Mouse (Mus musculus) embryonic facial prominence, embryonic 13.5 days (tissue): ENCODE data around the gene Wnk2. TPM values are rescaled to one million over a fixed set of nuclear protein-coding genes. Genes with fewer than 3 reads are reported as not detected.

Experiments used
- ATAC-seq: fragments of 200-750 bp; cut with Nextera tagmentation; 2 replicates; pipeline ENCODE4 v1.8.0; 2017; ENCODE audit warnings: low read depth; ENCODE audit not compliant: insufficient number of reproducible peaks, insufficient read depth, low FRiP score, low TSS enrichment
- H3K27ac ChIP-seq: fragments of 300-500 bp; sonication (generic); 2 replicates; pipeline ENCODE4 v1.5.1; 2015; ENCODE audit warnings: moderate library complexity, mild to moderate bottlenecking, inconsistent platforms
- H3K27me3 ChIP-seq: fragments of 300-500 bp; sonication (generic); 2 replicates; pipeline ENCODE4 v1.6.1; 2015; ENCODE audit warnings: mild to moderate bottlenecking, inconsistent platforms
- H3K36me3 ChIP-seq: fragments of 300-500 bp; sonication (generic); 2 replicates; pipeline ENCODE4 v1.6.1; 2015; ENCODE audit warnings: mild to moderate bottlenecking, inconsistent platforms
- H3K4me1 ChIP-seq: fragments of 300-500 bp; sonication (generic); 2 replicates; pipeline ENCODE4 v1.6.1; 2015; ENCODE audit warnings: inconsistent platforms
- H3K4me2 ChIP-seq: fragments of 300-500 bp; sonication (generic); 2 replicates; pipeline ENCODE4 v1.6.1; 2015; ENCODE audit warnings: moderate library complexity, mild to moderate bottlenecking, inconsistent platforms
- H3K4me3 ChIP-seq: fragments of 300-500 bp; sonication (generic); 2 replicates; pipeline ENCODE4 v1.5.1; 2015; ENCODE audit warnings: mild to moderate bottlenecking, inconsistent platforms
- H3K9ac ChIP-seq: fragments of 300-500 bp; sonication (generic); 2 replicates; pipeline ENCODE4 v1.6.1; 2015; ENCODE audit warnings: mild to moderate bottlenecking, inconsistent platforms
- H3K9me3 ChIP-seq: fragments of 300-500 bp; sonication (generic); 2 replicates; pipeline ENCODE4 v1.6.1; 2016; ENCODE audit warnings: inconsistent platforms
- WGBS: fragments of 180-500 bp; shearing (Covaris S2); methylation state at CpG from one replicate; pipeline ENCODE4 v1.1.7; 2015; ENCODE audit warnings: mixed read lengths; 5-methylcytosine and 5-hydroxymethylcytosine counted together
- polyA plus RNA-seq: library from polyadenylated mRNA; unstranded; fragments of >200 nt; fragmentation: Nextera tagmentation; extraction: Ambion mirVana; gene quantifications from 2 replicates; pipeline ENCODE4 v1.2.1, GENCODE M21; 2015

The Wnk2 gene
- polyA plus RNA-seq, 1 experiment from 2014 or later: 2.5 TPM

DNA sequence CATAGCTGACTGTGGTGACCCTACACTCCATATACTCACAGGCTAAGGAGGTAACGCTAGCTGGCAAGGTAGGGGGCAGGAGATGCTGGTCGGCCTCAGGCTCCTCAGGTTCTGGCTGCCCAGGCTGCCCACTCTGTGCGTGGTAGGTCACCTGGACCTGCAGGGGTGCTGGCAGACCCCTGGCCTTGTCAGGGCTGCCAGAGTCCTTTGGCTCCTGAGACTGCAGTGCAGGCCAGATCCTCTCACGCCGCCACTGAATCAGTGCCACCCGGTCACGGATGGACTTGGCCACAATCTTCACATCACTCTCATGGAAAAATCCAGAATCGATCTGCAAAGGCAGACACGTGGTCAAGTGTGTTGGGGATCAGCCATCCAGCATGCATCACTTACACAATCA lies 62.6 kb downstream of the Wnk2 start:
- WGBS: 92% methylated on average over 9 of the region's 9 CpGs
- Histone ChIP-seq H3K4me3 (no peak overlapping the region), H3K9me3 (no peaks in the 10 kb centered on the region), H3K27ac (no peak overlapping the region), H3K4me2 (no peak overlapping the region), H3K36me3 (no peaks in the 10 kb centered on the region; the same call in 1 of the 2 replicates), H3K4me1 (peaks cover 3% of the 10 kb centered on the region; the same call in 1 of the 2 replicates), H3K27me3 (no peaks in the 10 kb centered on the region), H3K9ac (no peak overlapping the region)
- no peak for ATAC-seq

DNA sequence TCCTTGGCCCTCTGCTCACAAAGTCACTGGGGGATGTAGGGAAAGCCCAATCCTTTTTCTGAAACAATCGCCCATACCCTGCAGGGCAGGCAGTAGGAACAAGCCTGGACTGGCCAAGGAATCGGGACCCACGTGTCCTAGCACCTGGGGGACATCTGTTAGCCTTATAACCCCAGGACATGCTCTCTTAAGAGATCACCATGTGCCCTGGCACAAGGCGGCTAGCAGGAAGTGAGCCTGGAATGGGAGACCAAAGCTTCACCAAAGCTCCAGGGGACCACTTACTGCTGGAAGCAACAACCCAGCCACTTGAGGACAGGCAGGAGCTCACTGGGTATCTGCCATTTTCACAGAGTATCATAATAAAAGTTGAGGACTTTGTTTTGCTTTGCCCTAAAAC lies 63.0 kb downstream of the Wnk2 start:
- Histone ChIP-seq H3K4me1 (peaks cover 3% of the 10 kb centered on the region; the same call in 1 of the 2 replicates), H3K27me3 (no peaks in the 10 kb centered on the region), H3K4me3 (no peak overlapping the region), H3K27ac (no peak overlapping the region), H3K36me3 (no peaks in the 10 kb centered on the region; the same call in 1 of the 2 replicates), H3K4me2 (no peak overlapping the region), H3K9ac (no peak overlapping the region), H3K9me3 (no peaks in the 10 kb centered on the region)
- 67% methylated on average over 4 of the region's 4 CpGs for WGBS
- no peak for ATAC-seq

DNA sequence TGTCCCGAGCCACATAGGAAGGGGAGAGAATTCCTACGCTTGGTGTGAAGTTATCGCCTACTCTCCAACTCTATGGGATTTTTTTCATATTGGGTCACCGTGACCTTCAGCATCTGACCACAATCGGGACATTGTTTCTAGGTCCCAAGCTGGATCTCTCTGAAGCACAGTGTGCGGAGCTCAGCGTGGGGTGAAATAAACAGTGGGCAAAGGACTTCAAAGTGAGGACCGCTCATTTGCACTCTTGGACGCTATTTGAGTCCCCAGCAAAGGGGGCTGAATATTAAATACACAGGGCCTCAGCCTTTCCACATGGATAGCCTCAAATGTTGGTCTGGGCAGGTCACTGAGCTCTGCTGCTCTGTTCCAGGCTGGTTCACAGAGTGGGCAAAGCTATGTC lies 63.9 kb downstream of the Wnk2 start:
- no peak overlapping the region for H3K4me2 ChIP-seq
- no peak for ATAC-seq
- H3K4me1 ChIP-seq: peaks cover 3% of the 10 kb centered on the region; the same call in 1 of the 2 replicates
- H3K36me3 ChIP-seq: no peaks in the 10 kb centered on the region; the same call in 1 of the 2 replicates
- H3K27me3 ChIP-seq: no peaks in the 10 kb centered on the region
- no peak overlapping the region for H3K4me3 ChIP-seq
- no peaks in the 10 kb centered on the region for H3K9me3 ChIP-seq
- H3K27ac ChIP-seq: no peak overlapping the region
- WGBS: 84% methylated on average over 9 of the region's 9 CpGs
- H3K9ac ChIP-seq: no peak overlapping the region

DNA sequence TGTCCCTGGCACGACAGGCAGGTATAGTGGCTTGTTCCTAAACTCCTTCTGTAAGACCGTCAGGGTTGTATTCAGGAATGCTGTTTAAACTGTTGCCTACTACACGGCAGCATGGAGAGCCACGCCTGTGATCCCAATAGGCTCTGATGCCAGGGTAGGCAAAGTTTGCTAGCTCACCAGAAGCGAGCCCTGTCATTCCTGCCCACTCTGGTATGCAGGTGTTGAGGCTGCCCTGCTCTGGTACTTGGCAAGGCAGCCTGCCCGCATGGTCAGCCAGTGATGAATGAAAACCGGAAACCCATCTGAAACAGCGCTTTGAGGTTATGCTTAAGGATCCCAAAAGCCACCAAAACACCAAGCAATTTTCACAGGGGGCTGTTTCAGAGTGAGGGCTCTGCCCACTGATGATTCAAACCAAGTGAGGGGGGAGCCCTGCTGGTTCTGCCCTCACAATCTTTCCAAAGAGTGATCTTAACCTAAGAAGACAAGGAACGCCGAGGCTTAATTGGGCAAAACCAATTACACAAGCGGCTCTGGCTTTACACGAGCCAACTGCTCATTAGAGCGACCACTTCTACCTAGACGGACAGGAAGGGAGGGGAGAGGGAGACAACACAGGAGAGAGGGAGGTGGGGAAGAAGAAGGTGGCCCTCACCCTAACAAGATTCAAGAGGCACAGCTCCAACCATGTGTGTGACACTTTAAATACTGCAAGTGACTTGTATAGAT lies 65.5 kb downstream of the Wnk2 start:
- H3K27me3 ChIP-seq: no peaks in the 10 kb centered on the region
- no peak overlapping the region for H3K4me3 ChIP-seq
- 74% methylated on average over 14 of the region's 14 CpGs for WGBS
- H3K9me3 ChIP-seq: no peaks in the 10 kb centered on the region
- H3K9ac ChIP-seq: no peak overlapping the region
- H3K4me1 ChIP-seq: no peaks in the 10 kb centered on the region; the same call in 1 of the 2 replicates
- H3K27ac ChIP-seq: no peak overlapping the region
- no peak overlapping the region for H3K4me2 ChIP-seq
- H3K36me3 ChIP-seq: no peaks in the 10 kb centered on the region; the same call in 1 of the 2 replicates
- no peak for ATAC-seq

DNA sequence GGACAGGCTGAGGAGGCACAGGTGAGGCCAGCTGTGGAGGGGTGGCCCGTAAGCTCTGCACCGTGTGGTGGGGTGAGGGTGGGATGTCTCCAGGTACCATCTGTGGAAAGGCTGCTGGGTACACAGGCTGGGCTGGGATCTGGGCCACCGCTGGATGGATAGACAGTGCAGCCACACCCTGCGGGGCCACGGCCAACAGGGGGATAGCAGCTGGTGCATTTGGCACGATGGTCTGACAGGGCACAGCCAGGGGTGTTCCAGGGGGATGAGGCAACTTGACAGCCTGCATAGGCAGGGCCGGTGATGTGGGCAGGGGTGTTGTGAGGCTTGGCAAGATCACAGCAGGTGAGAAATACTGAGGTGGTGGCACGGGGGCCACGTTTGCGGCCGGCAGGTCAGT lies 71.6 kb downstream of the Wnk2 start:
- H3K4me3 ChIP-seq: no peak overlapping the region
- no peaks in the 10 kb centered on the region for H3K9me3 ChIP-seq
- H3K36me3 ChIP-seq: peaks cover 5% of the 10 kb centered on the region
- ATAC-seq: no peak
- no peak overlapping the region for H3K27ac ChIP-seq
- H3K9ac ChIP-seq: no peak overlapping the region
- WGBS: 88% methylated on average over 11 of the region's 11 CpGs
- no peaks in the 10 kb centered on the region for H3K27me3 ChIP-seq
- H3K4me1 ChIP-seq: no peaks in the 10 kb centered on the region
- no peak overlapping the region for H3K4me2 ChIP-seq

DNA sequence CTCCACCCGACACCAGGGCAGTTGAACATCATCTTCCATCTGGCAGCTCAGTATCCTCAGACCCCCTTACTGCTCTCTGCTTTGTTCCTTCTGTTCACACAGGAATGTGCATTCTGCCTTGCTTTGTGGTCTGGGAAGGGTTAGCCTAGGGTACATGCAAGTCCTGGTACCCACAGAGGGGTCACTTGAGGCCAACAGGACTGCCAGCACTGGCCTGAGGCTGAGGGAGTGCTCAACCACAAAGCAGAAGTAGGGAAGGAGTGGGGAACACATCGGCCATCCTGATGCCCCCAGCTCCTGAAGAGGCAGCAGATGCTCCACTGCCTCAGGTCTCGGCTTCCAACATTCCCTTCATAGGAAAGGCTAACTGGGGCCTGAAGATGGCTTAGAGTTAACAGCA lies 72.4 kb downstream of the Wnk2 start:
- WGBS: 86% methylated on average over 3 of the region's 3 CpGs
- no peak overlapping the region for H3K9ac ChIP-seq
- no peaks in the 10 kb centered on the region for H3K4me1 ChIP-seq
- no peak overlapping the region for H3K4me3 ChIP-seq
- H3K9me3 ChIP-seq: no peaks in the 10 kb centered on the region
- ATAC-seq: no peak
- H3K27me3 ChIP-seq: no peaks in the 10 kb centered on the region
- H3K36me3 ChIP-seq: peaks cover 5% of the 10 kb centered on the region
- H3K27ac ChIP-seq: no peak overlapping the region
- no peak overlapping the region for H3K4me2 ChIP-seq

DNA sequence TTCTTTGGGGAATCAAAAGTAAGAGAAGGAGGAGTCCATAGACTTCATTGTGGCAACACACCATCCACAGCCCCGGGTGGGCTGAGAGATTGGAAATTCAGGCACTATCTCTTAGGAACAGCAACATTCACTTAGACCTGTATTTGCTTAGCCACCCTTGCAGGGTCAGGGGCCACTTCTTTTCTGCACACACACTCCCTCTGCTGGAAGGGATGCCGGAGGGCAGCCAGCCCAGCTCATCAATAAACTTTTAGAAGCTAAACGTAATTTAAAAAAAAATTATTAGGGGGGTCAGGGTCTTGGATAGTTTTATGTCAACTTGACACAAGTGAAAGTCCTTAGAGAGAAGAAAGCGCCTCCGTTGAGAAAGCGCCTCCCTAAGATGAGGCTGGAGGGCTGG lies 74.5 kb downstream of the Wnk2 start:
- Histone ChIP-seq H3K4me2 (no peak overlapping the region), H3K4me1 (peaks cover 3% of the 10 kb centered on the region; the same call in 1 of the 2 replicates), H3K4me3 (no peak overlapping the region), H3K9me3 (no peaks in the 10 kb centered on the region), H3K36me3 (peaks cover 5% of the 10 kb centered on the region), H3K27ac (no peak overlapping the region), H3K27me3 (no peaks in the 10 kb centered on the region), H3K9ac (no peak overlapping the region)
- WGBS: 72% methylated on average over 6 of the region's 6 CpGs
- no peak for ATAC-seq

DNA sequence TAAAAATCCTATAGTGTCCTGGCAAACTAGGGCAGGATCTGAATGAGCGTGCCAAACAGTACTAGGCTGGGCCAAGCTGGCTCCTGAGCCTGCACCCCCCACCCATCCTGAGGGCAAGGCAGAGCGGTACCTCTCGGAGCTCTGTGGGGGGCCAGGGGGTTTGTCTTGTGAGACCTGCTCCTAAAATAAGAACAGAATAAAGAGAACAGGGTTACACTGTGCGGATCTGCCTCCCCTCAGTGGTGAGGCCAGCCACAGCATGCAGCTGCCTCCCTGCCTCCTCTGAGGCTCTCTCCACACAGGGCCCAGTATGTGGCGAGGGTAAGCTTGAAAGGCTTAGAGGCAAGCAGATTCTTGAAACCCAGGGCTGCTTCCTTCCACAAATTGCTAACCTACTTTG lies 76.0 kb downstream of the Wnk2 start:
- whole genome bisulfite sequencing: 63% methylated on average over 5 of the region's 5 CpGs
- H3K4me1 ChIP-seq: peaks cover 3% of the 10 kb centered on the region; the same call in 1 of the 2 replicates
- H3K27me3 ChIP-seq: no peaks in the 10 kb centered on the region
- H3K27ac ChIP-seq: no peak overlapping the region
- 0 out of 2 replicates have a peak overlapping the region, but pooled peaks have one; percentile 21 for H3K9ac ChIP-seq
- no peak for ATAC-seq
- H3K4me2 ChIP-seq: no peak overlapping the region
- H3K9me3 ChIP-seq: no peaks in the 10 kb centered on the region
- no peak overlapping the region for H3K4me3 ChIP-seq
- peaks cover 17% of the 10 kb centered on the region for H3K36me3 ChIP-seq

DNA sequence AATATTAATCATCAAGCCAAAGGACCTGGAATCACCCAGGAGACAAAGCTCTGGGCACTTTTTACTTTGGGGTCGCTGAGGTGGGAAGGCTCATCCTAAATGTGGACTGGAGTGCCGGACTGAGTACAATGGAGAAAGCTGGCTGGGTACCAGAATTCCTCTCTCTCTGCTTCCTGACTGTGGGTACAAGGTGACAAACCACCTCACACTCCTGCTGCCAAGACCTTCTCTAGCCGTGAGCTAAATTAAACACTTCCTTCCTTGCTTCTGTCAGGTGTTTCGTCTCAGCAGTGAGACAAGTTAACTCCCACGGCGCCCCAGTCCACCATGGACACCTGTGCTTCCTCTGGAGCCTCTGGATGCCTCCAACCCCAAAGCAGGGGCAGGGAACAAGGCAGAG lies 77.8 kb downstream of the Wnk2 start:
- no peaks in the 10 kb centered on the region for H3K9me3 ChIP-seq
- ATAC-seq: no peak
- H3K27ac ChIP-seq: no peak overlapping the region
- H3K36me3 ChIP-seq: peaks cover 16% of the 10 kb centered on the region; the same call in 1 of the 2 replicates
- H3K27me3 ChIP-seq: no peaks in the 10 kb centered on the region
- 74% methylated on average over 6 of the region's 6 CpGs for WGBS
- no peak overlapping the region for H3K4me3 ChIP-seq
- peaks cover 3% of the 10 kb centered on the region; the same call in 1 of the 2 replicates for H3K4me1 ChIP-seq
- no peak overlapping the region for H3K9ac ChIP-seq
- H3K4me2 ChIP-seq: no peak overlapping the region

DNA sequence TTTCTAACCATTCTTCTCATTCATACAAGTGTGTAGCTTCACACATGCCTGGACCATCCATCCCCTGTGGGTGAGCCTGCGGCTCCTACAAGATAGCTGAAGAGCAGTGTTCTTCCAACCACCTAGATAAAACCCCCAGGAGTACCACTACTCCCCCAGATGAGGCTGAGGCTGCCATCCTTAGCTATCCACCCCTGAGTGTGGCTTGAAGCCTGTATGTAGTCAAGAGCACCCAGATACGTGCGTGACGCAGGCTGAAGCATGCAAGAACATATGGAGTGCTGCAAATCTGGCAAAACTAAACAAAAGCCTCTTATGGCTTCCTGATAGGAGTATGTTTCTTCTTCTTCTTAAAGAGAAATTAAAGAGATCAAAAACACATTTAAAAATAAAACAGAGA lies 78.4 kb downstream of the Wnk2 start:
- H3K4me3 ChIP-seq: no peak overlapping the region
- 72% methylated on average over 4 of the region's 4 CpGs for WGBS
- no peak for ATAC-seq
- H3K4me1 ChIP-seq: peaks cover 3% of the 10 kb centered on the region; the same call in 1 of the 2 replicates
- no peak overlapping the region for H3K4me2 ChIP-seq
- peaks cover 16% of the 10 kb centered on the region; the same call in 1 of the 2 replicates for H3K36me3 ChIP-seq
- H3K9me3 ChIP-seq: no peaks in the 10 kb centered on the region
- H3K27me3 ChIP-seq: no peaks in the 10 kb centered on the region
- no peak overlapping the region for H3K9ac ChIP-seq
- H3K27ac ChIP-seq: no peak overlapping the region

DNA sequence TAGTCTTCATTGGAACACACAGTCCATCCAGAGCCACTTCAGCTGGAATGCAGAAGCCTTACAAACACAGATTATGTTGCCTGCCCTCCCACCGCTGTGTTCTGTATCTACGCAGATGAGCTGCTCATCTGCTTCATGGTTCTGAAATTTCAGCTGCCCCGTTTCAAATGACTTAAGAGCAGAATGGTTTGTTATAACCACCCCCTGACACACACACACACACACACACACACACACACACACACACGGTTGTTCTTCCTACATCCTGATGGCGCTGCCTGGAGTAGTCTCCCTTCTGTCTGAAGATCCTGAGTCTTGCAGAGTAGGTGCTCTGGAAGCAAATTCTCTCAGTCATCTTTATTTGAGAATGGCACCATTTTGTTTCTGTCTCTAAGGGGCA lies 83.6 kb downstream of the Wnk2 start:
- H3K36me3 ChIP-seq: peaks cover 27% of the 10 kb centered on the region; the same call in 1 of the 2 replicates
- no peak overlapping the region for H3K4me2 ChIP-seq
- no peaks in the 10 kb centered on the region for H3K27me3 ChIP-seq
- no peaks in the 10 kb centered on the region for H3K4me1 ChIP-seq
- WGBS: 74% methylated on average over 5 of the region's 5 CpGs
- H3K27ac ChIP-seq: no peak overlapping the region
- ATAC-seq: no peak
- H3K4me3 ChIP-seq: no peak overlapping the region
- no peak overlapping the region for H3K9ac ChIP-seq
- H3K9me3 ChIP-seq: no peaks in the 10 kb centered on the region

DNA sequence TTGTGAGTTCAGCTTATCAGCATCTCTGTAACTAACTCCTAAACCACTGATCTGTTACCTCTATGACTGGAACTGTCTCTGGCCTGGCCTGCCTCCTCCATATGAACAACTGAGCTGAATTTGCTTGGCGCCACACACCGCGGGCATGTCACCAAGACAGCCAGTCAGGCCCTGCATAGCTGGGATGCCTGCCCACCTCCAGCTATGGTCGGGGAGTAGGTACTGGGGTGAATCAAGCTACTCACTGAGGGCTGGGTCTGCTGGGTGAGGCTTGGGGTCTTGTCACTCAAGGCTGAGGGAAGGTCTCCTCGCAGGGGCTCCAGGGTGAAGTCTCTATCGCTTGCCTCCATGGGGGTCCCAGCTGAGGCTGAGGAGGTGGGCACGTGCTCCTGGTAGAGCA lies 87.4 kb downstream of the Wnk2 start:
- H3K27me3 ChIP-seq: no peaks in the 10 kb centered on the region
- no peak overlapping the region for H3K9ac ChIP-seq
- peaks cover 19% of the 10 kb centered on the region for H3K36me3 ChIP-seq
- WGBS: 87% methylated on average over 7 of the region's 7 CpGs
- ATAC-seq: no peak
- H3K27ac ChIP-seq: no peak overlapping the region
- no peak overlapping the region for H3K4me3 ChIP-seq
- no peaks in the 10 kb centered on the region for H3K4me1 ChIP-seq
- no peaks in the 10 kb centered on the region for H3K9me3 ChIP-seq
- H3K4me2 ChIP-seq: no peak overlapping the region
